In the genomic region with DNA sequence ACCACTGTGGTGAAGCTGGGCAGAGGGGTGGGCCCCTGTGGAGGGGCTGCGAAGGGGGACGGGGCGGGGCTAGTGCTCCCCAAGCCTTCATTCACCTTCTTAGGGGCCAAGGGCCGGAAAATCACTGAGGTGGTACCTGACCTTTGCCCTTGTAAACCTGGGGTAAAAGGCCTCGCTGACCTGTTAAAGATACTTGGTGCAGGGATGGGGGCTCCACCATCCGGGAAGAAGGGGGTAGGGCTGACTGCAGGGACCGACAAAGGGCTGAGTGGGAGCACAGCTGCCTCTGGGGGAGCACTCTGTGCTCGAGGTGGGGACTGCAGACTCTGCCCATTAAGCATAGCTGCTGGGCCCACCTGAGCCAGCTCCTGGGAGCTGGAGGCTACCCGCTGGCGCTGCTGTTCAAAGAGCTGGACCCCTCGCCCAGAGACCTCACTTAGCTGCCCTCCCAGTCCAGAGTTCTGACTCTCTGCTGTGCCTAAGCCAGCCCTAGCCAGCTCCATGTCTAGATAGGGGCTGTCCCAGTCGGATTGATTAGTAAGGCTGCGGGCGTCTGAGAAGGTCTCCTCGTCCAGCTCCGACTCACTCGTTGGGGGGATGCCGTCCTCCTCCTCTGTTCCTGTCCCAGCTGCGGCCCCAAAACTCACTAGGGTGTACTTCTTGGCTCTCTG, we compare ENCODE assay signal across 8 mouse cellular contexts. TPM values are rescaled to one million over a fixed set of nuclear protein-coding genes. Genes with fewer than 3 reads are reported as not detected.
A peak's percentile ranks its signal among the peaks of the same experiment; 100 is the strongest.
DNase-seq lines count a peak whose midpoint lies in the region; ATAC-seq and TF ChIP-seq lines count a peak whose summit lies in the region.

No protein-coding gene starts in this region.

- intact Hi-C loops in heart, adult 2 months (cut with DNase I), result loop anchor here (2.0 kb wide), 1 partner anchor 21 kb away; a partner anchor contains a TSS
- intact Hi-C loops in heart, postnatal 36 days (cut with DNase I), result loop anchor here (2.0 to 5.0 kb wide), 2 partner anchors 21 to 269 kb away; a partner anchor contains a TSS

- H3K4me3 ChIP-seq in heart, adult 2 months, result peak overlapping the region; percentile 73
- H3K4me3 ChIP-seq in ES-Bruce4 (ENCODE audit: low read depth, low read length), result peak overlapping the region; percentile 68
- peak overlapping the region; percentile 69 for H3K4me3 ChIP-seq in embryonic facial prominence, embryonic 14.5 days (ENCODE audit: low read depth, low read length)
- H3K4me3 ChIP-seq in intestine, embryonic 16.5 days (ENCODE audit: low read length), result peak overlapping the region; percentile 67

- H3K36me3 ChIP-seq in heart, adult 2 months (ENCODE audit: control insufficient read depth, insufficient read depth, low read length), result no peaks in the 10 kb centered on the region
- no peaks in the 10 kb centered on the region for H3K36me3 ChIP-seq in ES-Bruce4 (ENCODE audit: control insufficient read depth, insufficient read depth, low read length, poor library complexity, severe bottlenecking)
- no peaks in the 10 kb centered on the region for H3K36me3 ChIP-seq in embryonic facial prominence, embryonic 14.5 days (ENCODE audit: control insufficient read depth, insufficient read depth, low read length)
- H3K36me3 ChIP-seq in intestine, embryonic 16.5 days (ENCODE audit: control insufficient read depth, insufficient read depth, low read length), result no peaks in the 10 kb centered on the region

- H3K27me3 ChIP-seq in heart, adult 2 months (ENCODE audit: control insufficient read depth, insufficient read depth, low read length), result no peaks in the 10 kb centered on the region
- no peaks in the 10 kb centered on the region for H3K27me3 ChIP-seq in ES-Bruce4 (ENCODE audit: control insufficient read depth, insufficient read depth, low read length, poor library complexity, severe bottlenecking)
- no peaks in the 10 kb centered on the region; the same call in 1 of the 2 replicates for H3K27me3 ChIP-seq in embryonic facial prominence, embryonic 14.5 days (replicated peaks; ENCODE audit: control insufficient read depth, insufficient read depth, low read length)
- H3K27me3 ChIP-seq in intestine, embryonic 16.5 days (replicated peaks; ENCODE audit: control insufficient read depth, insufficient read depth, low read length), result 0 out of 2 replicates have a peak, but pooled peaks cover 3% of the 10 kb centered on the region

- 20% methylated on average over 19 of the region's 19 CpGs for WGBS in heart, adult 2 months
- 6% methylated on average over 18 of the region's 19 CpGs for WGBS in embryonic facial prominence, embryonic 14.5 days
- 16% methylated on average over 19 of the region's 19 CpGs for WGBS in intestine, embryonic 16.5 days

- H3K4me1 ChIP-seq in heart, adult 2 months (ENCODE audit: control insufficient read depth, insufficient read depth, low read length), result no peaks in the 10 kb centered on the region; the same call in 1 of the 2 replicates
- H3K4me1 ChIP-seq in ES-Bruce4 (ENCODE audit: control insufficient read depth, insufficient read depth, low read length), result peaks cover 1% of the 10 kb centered on the region
- H3K4me1 ChIP-seq in embryonic facial prominence, embryonic 14.5 days (ENCODE audit: control insufficient read depth, insufficient read depth, low read length), result 0 out of 2 replicates have a peak, but pooled peaks cover 5% of the 10 kb centered on the region
- H3K4me1 ChIP-seq in intestine, embryonic 16.5 days (ENCODE audit: control insufficient read depth, insufficient read depth, low read length), result peaks cover 8% of the 10 kb centered on the region

- DNase-seq in heart, adult 2 months, result no peak
- DNase-seq in heart, postnatal 36 days, result no peak
- no peak for DNase-seq in embryonic facial prominence, embryonic 14.5 days (ENCODE audit: low spot score)
- DNase-seq in lung, postnatal 10 days, result peak; percentile 13
- DNase-seq in T-cell, adult 2 months (ENCODE audit: low spot score), result no peak
- DNase-seq in adrenal gland, adult 18-20 months (ENCODE audit: low spot score in 2 of 2), result no peak

- H3K27ac ChIP-seq in heart, adult 2 months, result peak overlapping the region; percentile 96
- no peak overlapping the region for H3K27ac ChIP-seq in ES-Bruce4 (ENCODE audit: insufficient read depth, low read length)
- H3K27ac ChIP-seq in embryonic facial prominence, embryonic 14.5 days (replicated peaks; ENCODE audit: low read depth, low read length), result peak overlapping the region; percentile 92
- peak overlapping the region; percentile 84 for H3K27ac ChIP-seq in intestine, embryonic 16.5 days (ENCODE audit: low read length)

- peak overlapping the region; percentile 91 for H3K4me2 ChIP-seq in embryonic facial prominence, embryonic 14.5 days (ENCODE audit: low read depth, low read length)
- H3K4me2 ChIP-seq in intestine, embryonic 16.5 days (ENCODE audit: low read depth, low read length), result peak overlapping the region; percentile 90

- no peak for TF ChIP-seq EP300 in heart, adult 2 months (IDR thresholded peaks at IDR 0.05; ENCODE audit: insufficient read depth, low read depth, low read length)
- no peak for TF ChIP-seq EP300 in ES-Bruce4 (IDR thresholded peaks at IDR 0.05; ENCODE audit: insufficient read depth, low read depth, low read length)

- no peaks in the 10 kb centered on the region for H3K79me2 ChIP-seq in heart, adult 2 months (replicated peaks; ENCODE audit: control insufficient read depth, insufficient read depth, low read length)

- H3K9me3 ChIP-seq in ES-Bruce4 (replicated peaks; ENCODE audit: control insufficient read depth, insufficient read depth, low read length, poor library complexity, severe bottlenecking), result no peaks in the 10 kb centered on the region
- no peaks in the 10 kb centered on the region for H3K9me3 ChIP-seq in embryonic facial prominence, embryonic 14.5 days (ENCODE audit: control insufficient read depth, low read length)
- no peaks in the 10 kb centered on the region for H3K9me3 ChIP-seq in intestine, embryonic 16.5 days (ENCODE audit: control insufficient read depth, low read length)

- ATAC-seq in embryonic facial prominence, embryonic 14.5 days (ENCODE audit: low read depth), result peak; percentile 16; the same call in 1 of the 2 replicates
- peak; percentile 43 for ATAC-seq in intestine, embryonic 16.5 days

- peak overlapping the region; percentile 81 for H3K9ac ChIP-seq in heart, adult 2 months (ENCODE audit: low read depth, low read length)
- peak overlapping the region; percentile 63 for H3K9ac ChIP-seq in ES-Bruce4 (ENCODE audit: low read depth, poor library complexity, severe bottlenecking)
- H3K9ac ChIP-seq in embryonic facial prominence, embryonic 14.5 days (ENCODE audit: low read depth, low read length), result peak overlapping the region; percentile 77
- peak overlapping the region; percentile 72 for H3K9ac ChIP-seq in intestine, embryonic 16.5 days (ENCODE audit: low read depth, low read length)

- TF ChIP-seq POLR2A in heart, adult 2 months (IDR thresholded peaks at IDR 0.05; ENCODE audit: insufficient read depth, low read depth, low read length), result no peak
- TF ChIP-seq POLR2A in ES-Bruce4 (IDR thresholded peaks at IDR 0.05; ENCODE audit: insufficient read depth, low read length), result no peak

- TF ChIP-seq CTCF in heart, adult 2 months (IDR thresholded peaks at IDR 0.05), result no peak
- TF ChIP-seq CTCF in ES-Bruce4 (IDR thresholded peaks at IDR 0.05; ENCODE audit: low read depth, low read length), result no peak

RNA-seq across cellular contexts. Expression of a gene that starts 5.5 kb away (rescaled TPM):
- total RNA-seq in heart, adult 2 months (2021), result under 1 TPM; 0.31 to 0.52 TPM
- 0.31 and 0.91 TPM in 2 replicates for polyA plus RNA-seq in heart, adult 2 months (2012; rRNA removed)
- total RNA-seq in heart, postnatal 36 days (2021), result under 1 TPM; 0.92 to 1.00 TPM
- polyA plus RNA-seq in ES-Bruce4 (2011; ENCODE audit: insufficient read depth, insufficient read length, low read depth, missing spikeins), result not detected in 2 replicates
- polyA plus RNA-seq in embryonic facial prominence, embryonic 14.5 days (2014; fragmentation: Nextera tagmentation; extraction: Ambion mirVana), result 22.8 and 53.2 TPM in 2 replicates
- polyA plus RNA-seq in intestine, embryonic 16.5 days (2015; fragmentation: Nextera tagmentation; extraction: Ambion mirVana), result 0.26 and 0.53 TPM in 2 replicates
- 1 to 10 TPM in 1 of 2 experiments, not detected in 1; 1.8 TPM for total RNA-seq in adrenal gland, adult 18-20 months (2021)

RNA-seq across cellular contexts. Expression of a gene that starts 6.4 kb away (rescaled TPM):
- total RNA-seq in heart, adult 2 months (2021), result 100 to 1,000 TPM in 1 of 2 experiments, 10 to 100 TPM in 1; 96.8 to 126 TPM
- 63.4 and 67.7 TPM in 2 replicates for polyA plus RNA-seq in heart, adult 2 months (2012; rRNA removed)
- total RNA-seq in heart, postnatal 36 days (2021), result 100 to 1,000 TPM; 111 to 118 TPM
- 6.1 and 7.0 TPM in 2 replicates for polyA plus RNA-seq in ES-Bruce4 (2011; ENCODE audit: insufficient read depth, insufficient read length, low read depth, missing spikeins)
- polyA plus RNA-seq in embryonic facial prominence, embryonic 14.5 days (2014; fragmentation: Nextera tagmentation; extraction: Ambion mirVana), result 46.2 and 52.2 TPM in 2 replicates
- 0.10 and 0.20 TPM in 2 replicates for polyA plus RNA-seq in intestine, embryonic 16.5 days (2015; fragmentation: Nextera tagmentation; extraction: Ambion mirVana)
- total RNA-seq in adrenal gland, adult 18-20 months (2021), result under 1 TPM; 0.20 to 0.67 TPM

RNA-seq across cellular contexts. Expression of a gene that starts 12.3 kb away (rescaled TPM):
- 100 to 1,000 TPM in 1 of 2 experiments, 10 to 100 TPM in 1; 98.2 to 106 TPM for total RNA-seq in heart, adult 2 months (2021)
- 133 and 146 TPM in 2 replicates for polyA plus RNA-seq in heart, adult 2 months (2012; rRNA removed)
- total RNA-seq in heart, postnatal 36 days (2021), result 100 to 1,000 TPM in 1 of 2 experiments, 10 to 100 TPM in 1; 97.8 to 104 TPM
- polyA plus RNA-seq in ES-Bruce4 (2011; ENCODE audit: insufficient read depth, insufficient read length, low read depth, missing spikeins), result 133 and 140 TPM in 2 replicates
- 78.2 and 80.5 TPM in 2 replicates for polyA plus RNA-seq in embryonic facial prominence, embryonic 14.5 days (2014; fragmentation: Nextera tagmentation; extraction: Ambion mirVana)
- polyA plus RNA-seq in intestine, embryonic 16.5 days (2015; fragmentation: Nextera tagmentation; extraction: Ambion mirVana), result 92.7 and 106 TPM in 2 replicates
- 100 to 1,000 TPM; 120 to 132 TPM for total RNA-seq in adrenal gland, adult 18-20 months (2021)

RNA-seq across cellular contexts. Expression of a gene that starts 20.9 kb away (rescaled TPM):
- total RNA-seq in heart, adult 2 months (2021), result 10 to 100 TPM; 14.1 to 16.2 TPM
- polyA plus RNA-seq in heart, adult 2 months (2012; rRNA removed), result 10.9 and 16.3 TPM in 2 replicates
- total RNA-seq in heart, postnatal 36 days (2021), result 10 to 100 TPM; 20.9 to 21.1 TPM
- polyA plus RNA-seq in ES-Bruce4 (2011; ENCODE audit: insufficient read depth, insufficient read length, low read depth, missing spikeins), result 21.4 and 22.3 TPM in 2 replicates
- 7.7 and 8.8 TPM in 2 replicates for polyA plus RNA-seq in embryonic facial prominence, embryonic 14.5 days (2014; fragmentation: Nextera tagmentation; extraction: Ambion mirVana)
- polyA plus RNA-seq in intestine, embryonic 16.5 days (2015; fragmentation: Nextera tagmentation; extraction: Ambion mirVana), result 3.1 and 3.3 TPM in 2 replicates
- total RNA-seq in adrenal gland, adult 18-20 months (2021), result 10 to 100 TPM; 11.2 to 14.5 TPM

RNA-seq across cellular contexts. Expression of a gene that starts 33.0 kb away (rescaled TPM):
- total RNA-seq in heart, adult 2 months (2021), result 1 to 10 TPM; 5.3 to 5.9 TPM
- 5.3 and 6.9 TPM in 2 replicates for polyA plus RNA-seq in heart, adult 2 months (2012; rRNA removed)
- 1 to 10 TPM; 6.6 to 7.1 TPM for total RNA-seq in heart, postnatal 36 days (2021)
- 8.0 and 8.9 TPM in 2 replicates for polyA plus RNA-seq in ES-Bruce4 (2011; ENCODE audit: insufficient read depth, insufficient read length, low read depth, missing spikeins)
- polyA plus RNA-seq in embryonic facial prominence, embryonic 14.5 days (2014; fragmentation: Nextera tagmentation; extraction: Ambion mirVana), result 30.1 and 30.6 TPM in 2 replicates
- polyA plus RNA-seq in intestine, embryonic 16.5 days (2015; fragmentation: Nextera tagmentation; extraction: Ambion mirVana), result 15.0 and 16.0 TPM in 2 replicates
- 10 to 100 TPM; 12.2 to 16.8 TPM for total RNA-seq in adrenal gland, adult 18-20 months (2021)

Comparison
In these comparisons a context has a peak if more than half of its experiments do, and no peak if none do; other contexts are left out.
1. RNA of a gene that starts 5.5 kb away (polyA plus RNA-seq): 22.8 to 53.2 TPM in embryonic facial prominence, embryonic 14.5 days; not detected in ES-Bruce4, 0.31 to 0.91 TPM in heart, adult 2 months and 0.26 to 0.53 TPM in intestine, embryonic 16.5 days; every median in the first group is over 10 times any median in the second.
2. Peak in every context shown above with its lines, with median percentiles within 50 percentile points of each other: H3K4me3 ChIP-seq and H3K9ac ChIP-seq.